Mouse (Mus musculus) cortical plate, adult 2 months (tissue): ENCODE data around the gene Htr6. TPM values are rescaled to one million over a fixed set of nuclear protein-coding genes. Genes with fewer than 3 reads are reported as not detected.
A peak's percentile ranks its signal among the peaks of the same experiment; 100 is the strongest.

Source experiments
- H3K27ac ChIP-seq: fragments of 200-500 bp; 2 replicates; pipeline ENCODE4 v1.5.1; 2012; ENCODE audit warnings: low read length, control low read depth, inconsistent platforms; ENCODE audit not compliant: insufficient read depth
- H3K4me1 ChIP-seq: fragments of 200-500 bp; 2 replicates; pipeline ENCODE4 v1.6.1; 2011; ENCODE audit warnings: low read length; ENCODE audit not compliant: control insufficient read depth, insufficient read depth
- H3K4me3 ChIP-seq: fragments of 200-500 bp; 2 replicates; pipeline ENCODE4 v1.5.1; 2011; ENCODE audit warnings: mild to moderate bottlenecking, low read length, control low read depth; ENCODE audit not compliant: insufficient read depth
- CTCF ChIP-seq: fragments of 200-500 bp; IDR thresholded peaks from 2 replicates; pipeline ENCODE4 v1.5.1; 2011; ENCODE audit warnings: mild to moderate bottlenecking, control low read depth, low read length; ENCODE audit not compliant: insufficient read depth; ENCODE audit errors: extremely low read depth
- POLR2A ChIP-seq: fragments of 200-500 bp; IDR thresholded peaks from 2 replicates; pipeline ENCODE4 v1.6.1; 2011; ENCODE audit warnings: mild to moderate bottlenecking, low read length, control low read depth; ENCODE audit not compliant: insufficient read depth; ENCODE audit errors: extremely low read depth
- polyA plus RNA-seq: library from polyadenylated mRNA; depleted of rRNA; stranded (reverse); fragments of >200 nt; gene quantifications from 2 replicates; pipeline ENCODE4 v1.2.3, GENCODE M21; 2012

Htr6 gene
- polyA plus RNA-seq, 1 experiment, result 7.4 TPM

DNA sequence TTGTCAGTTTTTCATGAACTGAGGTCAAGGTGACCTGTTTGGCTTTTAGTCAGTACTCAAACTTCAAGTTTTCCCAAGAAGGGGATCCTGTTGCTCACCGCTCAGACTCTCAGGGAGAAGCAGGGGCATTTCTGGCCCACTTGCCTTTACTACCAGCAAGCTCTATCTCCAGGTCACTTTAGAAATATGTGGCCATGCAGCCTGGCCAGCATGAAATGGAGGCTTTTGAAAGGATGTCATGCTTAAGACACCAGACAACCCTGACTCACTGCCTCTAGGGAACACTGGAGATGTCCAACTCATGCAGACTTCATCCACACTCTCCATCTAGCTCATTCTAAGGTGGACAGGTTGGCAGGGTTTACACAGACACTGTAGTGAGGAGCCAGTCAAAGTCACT, 30.1 kb upstream of the Htr6 start:
- no peak for TF ChIP-seq POLR2A
- no peak for TF ChIP-seq CTCF
- Histone ChIP-seq H3K4me1 (peaks cover 2% of the 10 kb centered on the region; the same call in 1 of the 2 replicates), H3K27ac (no peak overlapping the region), H3K4me3 (no peak overlapping the region)

DNA sequence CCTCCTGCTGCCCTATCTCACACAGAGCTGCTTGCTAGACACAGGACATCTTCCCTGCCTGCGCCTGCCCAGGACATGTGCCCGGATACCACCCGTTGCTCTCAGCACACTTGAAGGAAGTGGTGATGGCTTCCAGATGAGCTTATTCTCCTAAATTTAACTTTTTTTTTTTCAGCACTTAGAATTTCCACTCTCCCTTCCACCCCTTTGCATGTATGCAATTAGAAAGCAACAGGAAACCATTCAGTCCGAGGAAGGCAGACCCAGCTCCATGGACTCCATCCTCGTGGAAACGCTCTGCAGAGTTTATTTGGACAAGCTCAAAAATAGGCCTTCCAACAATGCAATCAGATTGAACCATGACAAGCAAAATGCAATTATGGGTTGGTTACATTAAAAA, 26.2 kb upstream of the Htr6 start:
- no peak overlapping the region for H3K4me3 ChIP-seq
- no peaks in the 10 kb centered on the region for H3K4me1 ChIP-seq
- TF ChIP-seq POLR2A, result no peak
- H3K27ac ChIP-seq, result no peak overlapping the region

DNA sequence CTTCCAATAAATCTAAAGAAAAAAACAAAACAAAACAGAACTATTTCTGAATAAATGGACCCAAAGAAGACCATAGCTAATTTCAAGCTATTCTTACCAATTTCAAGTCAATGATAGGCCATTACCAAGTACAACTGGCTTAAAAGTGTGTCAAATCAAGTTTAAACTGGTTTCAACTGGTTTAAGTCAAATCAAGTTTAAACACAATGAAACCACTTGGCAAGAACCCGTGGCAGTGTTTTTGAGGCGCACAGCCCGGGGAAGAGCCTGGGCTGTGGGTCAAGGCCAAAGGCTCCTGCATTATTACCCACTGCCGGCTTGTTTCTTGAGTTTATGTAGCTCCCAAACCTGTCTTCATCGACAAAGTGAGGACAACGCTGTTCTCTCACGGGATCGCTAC, 25.0 kb upstream of the Htr6 start:
- H3K4me1 ChIP-seq, result no peaks in the 10 kb centered on the region
- H3K4me3 ChIP-seq, result no peak overlapping the region
- no peak for TF ChIP-seq CTCF
- TF ChIP-seq POLR2A, result no peak
- no peak overlapping the region for H3K27ac ChIP-seq

DNA sequence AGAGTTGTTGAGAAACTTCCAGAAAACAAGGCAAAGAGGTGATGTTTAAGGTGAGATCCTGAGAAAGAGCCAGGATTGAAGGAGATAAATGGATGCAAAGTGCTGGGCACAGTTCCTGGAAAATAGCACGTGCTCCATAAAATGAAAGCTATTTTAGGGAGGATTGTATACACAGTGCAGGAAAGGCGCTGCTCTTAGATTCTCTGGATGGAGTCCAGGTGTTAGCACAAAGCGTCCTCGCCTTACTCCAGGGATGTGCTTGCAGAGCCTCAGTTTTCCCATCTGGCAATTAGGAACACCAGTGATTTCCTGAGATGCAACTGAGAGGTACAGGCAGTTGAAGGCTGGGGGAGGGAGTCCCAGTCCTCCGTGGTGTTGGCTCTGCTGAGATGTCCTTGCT, 20.8 kb upstream of the Htr6 start:
- no peak for TF ChIP-seq CTCF
- no peak for TF ChIP-seq POLR2A
- H3K27ac ChIP-seq, result no peak overlapping the region
- no peaks in the 10 kb centered on the region for H3K4me1 ChIP-seq
- H3K4me3 ChIP-seq, result no peak overlapping the region

DNA sequence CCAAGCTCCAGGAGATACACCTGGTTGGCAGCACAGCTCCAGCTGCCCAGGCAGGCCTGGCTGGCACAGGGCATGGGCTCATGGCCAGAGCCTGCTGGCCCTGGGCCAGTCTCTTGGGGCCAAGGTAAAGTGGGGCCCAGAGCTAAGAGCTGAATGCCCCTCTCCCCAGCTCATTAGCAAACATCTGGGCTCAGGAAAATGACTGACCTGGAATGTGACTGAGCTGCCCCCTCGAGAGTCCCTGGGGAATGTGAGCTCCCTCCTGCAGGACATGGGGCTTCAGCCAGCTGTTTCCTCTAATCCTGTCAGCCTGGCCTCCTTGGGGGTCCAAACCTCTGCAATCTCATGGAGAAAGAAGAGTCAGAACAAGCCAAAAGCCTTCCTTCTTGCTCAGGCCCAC, 20.0 kb upstream of the Htr6 start:
- TF ChIP-seq CTCF, result no peak
- TF ChIP-seq POLR2A, result no peak
- Histone ChIP-seq H3K4me1 (no peaks in the 10 kb centered on the region), H3K4me3 (no peak overlapping the region), H3K27ac (no peak overlapping the region)

DNA sequence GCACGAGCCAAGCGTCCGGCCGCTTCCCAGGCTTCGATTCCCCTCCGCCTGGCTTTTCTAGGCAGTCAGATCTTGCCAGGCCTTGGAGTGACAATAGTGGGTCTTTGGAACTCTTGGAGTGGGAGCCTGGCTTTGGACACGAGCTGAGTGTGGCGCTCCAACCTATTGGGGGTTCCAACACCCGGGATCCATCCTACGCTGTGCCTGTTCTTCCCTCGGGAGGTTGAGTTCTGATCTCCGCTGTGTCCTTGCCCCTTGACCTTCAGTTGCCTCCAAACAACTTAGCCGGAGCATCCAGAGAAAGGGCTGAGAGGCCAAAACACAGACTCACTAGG, 17.8 kb upstream of the Htr6 start:
- Histone ChIP-seq H3K4me3 (0 out of 2 replicates have a peak overlapping the region, but pooled peaks have one; percentile 39), H3K27ac (no peak overlapping the region), H3K4me1 (no peaks in the 10 kb centered on the region)
- TF ChIP-seq POLR2A (no peak), CTCF (no peak)

DNA sequence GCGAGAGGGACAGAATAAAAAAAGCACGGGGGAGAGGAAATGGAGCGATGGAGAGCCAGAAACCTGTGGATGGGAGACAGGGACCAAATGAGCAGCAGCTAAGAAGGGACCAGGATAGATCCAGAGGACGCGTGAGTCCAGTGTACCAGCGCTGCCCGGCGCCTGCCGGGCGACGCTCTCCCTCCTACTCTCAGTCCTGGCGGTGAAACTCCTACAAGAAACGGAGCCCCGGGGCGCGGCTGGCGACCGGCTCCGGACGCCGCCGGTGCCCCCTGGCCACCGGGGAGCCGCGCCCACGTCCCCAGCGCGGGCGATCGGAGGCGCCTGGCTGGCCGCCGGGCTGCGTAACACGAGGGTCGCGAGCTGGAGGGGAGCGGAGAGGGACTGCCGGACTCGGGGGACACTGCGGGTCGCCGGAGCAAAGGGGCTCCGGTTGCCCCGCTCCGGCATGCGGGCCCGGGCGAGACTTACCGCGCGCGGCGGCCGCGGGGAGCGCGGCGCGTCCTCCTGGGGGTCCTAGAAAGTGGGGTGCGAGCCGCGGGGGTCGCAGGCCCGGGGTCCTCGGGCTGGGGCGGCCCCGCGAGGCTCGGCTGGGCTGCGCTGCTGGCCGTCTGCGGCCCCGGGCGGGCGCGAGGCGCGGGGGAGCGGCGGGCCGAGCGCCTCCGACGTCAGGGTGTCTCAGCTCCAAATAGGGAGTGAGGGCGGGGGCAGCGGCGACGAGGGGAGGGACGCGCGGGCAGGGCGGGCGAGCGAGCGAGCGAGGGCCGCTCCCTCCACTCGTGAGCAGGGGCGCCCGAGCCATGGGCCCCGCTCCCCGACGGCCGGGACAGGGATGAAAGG, 17.2 kb upstream of the Htr6 start, which contains the start of gene Nbl1:
Gene Nbl1, minus strand, starts transcription at position 638 of the 840 bp plus-strand sequence.
- no peak for TF ChIP-seq CTCF
- TF ChIP-seq POLR2A, result no peak
- H3K27ac ChIP-seq, result 0 out of 2 replicates have a peak within 1 kb of the TSS, but pooled peaks have one; percentile 22
- H3K4me1 ChIP-seq, result no peaks in the 10 kb centered on the region
- H3K4me3 ChIP-seq, result peak within 1 kb of the TSS; percentile 39

DNA sequence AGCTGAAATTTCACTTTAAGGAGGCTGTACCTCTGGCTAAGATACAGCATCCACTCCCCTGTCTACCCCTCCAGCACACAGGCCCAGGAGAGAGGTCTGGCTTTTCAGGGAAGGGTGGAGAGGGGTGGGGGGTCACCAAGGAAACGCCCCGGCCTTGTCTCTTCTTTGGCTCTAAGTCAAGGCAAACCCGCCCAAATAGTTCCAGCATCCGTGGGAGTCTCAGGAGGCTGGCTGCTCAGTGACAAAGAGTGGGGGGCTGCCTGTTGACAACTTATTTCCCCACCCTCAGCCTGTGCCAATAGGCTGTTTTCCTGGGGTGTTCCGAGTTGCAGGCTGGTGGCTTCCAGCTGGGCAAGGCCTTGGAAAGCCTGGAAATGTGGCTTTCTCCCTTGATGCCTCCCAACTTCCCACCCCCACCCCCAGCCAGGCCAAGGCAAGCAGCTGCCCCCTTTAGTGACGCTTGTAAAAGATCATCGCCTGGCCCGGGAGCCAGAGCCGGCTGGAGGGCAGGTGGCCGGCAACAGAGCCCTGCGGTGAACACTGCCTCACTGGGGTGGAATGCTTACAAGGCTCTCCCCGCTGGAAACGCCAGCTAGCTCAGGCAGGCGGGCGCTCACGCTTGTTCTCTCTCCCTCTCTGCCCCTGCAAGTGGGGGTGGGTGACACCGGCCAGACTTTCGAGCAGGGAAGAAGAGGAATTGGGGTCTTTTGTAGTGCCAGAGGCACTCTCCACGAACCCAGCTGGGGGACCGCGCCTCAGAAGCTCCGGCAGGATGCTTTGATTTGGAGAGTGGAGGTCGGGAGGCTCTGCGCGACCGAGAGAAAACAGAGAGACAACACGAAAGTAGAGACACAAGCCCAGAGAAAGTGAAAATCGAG, 16.3 kb upstream of the Htr6 start:
- Histone ChIP-seq H3K4me1 (no peaks in the 10 kb centered on the region), H3K27ac (no peak overlapping the region), H3K4me3 (peak overlapping the region; percentile 39)
- TF ChIP-seq POLR2A, result no peak
- TF ChIP-seq CTCF, result no peak

DNA sequence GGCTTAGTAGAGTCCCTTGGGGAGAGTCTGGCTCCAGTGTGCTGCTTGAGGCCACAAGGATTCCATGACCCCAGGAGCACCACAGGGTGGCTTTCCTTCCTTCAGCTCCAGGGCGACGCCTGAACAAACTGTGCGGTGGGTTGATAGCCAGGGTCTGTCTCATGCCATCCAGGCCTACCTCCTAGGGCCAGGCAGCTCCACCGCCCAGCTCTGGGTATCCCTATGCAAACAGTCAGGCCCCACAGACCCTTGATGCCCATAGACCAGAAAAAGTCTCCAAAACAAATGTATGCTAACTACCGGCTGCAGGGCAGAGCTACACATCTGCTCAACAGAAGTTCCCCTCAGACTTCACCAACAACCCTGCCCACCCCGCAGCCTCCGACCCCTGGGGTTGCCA, 15.7 kb upstream of the Htr6 start:
- peak overlapping the region; percentile 39; the same call in 1 of the 2 replicates for H3K4me3 ChIP-seq
- TF ChIP-seq CTCF (no peak), POLR2A (no peak)
- no peak overlapping the region for H3K27ac ChIP-seq
- no peaks in the 10 kb centered on the region for H3K4me1 ChIP-seq

DNA sequence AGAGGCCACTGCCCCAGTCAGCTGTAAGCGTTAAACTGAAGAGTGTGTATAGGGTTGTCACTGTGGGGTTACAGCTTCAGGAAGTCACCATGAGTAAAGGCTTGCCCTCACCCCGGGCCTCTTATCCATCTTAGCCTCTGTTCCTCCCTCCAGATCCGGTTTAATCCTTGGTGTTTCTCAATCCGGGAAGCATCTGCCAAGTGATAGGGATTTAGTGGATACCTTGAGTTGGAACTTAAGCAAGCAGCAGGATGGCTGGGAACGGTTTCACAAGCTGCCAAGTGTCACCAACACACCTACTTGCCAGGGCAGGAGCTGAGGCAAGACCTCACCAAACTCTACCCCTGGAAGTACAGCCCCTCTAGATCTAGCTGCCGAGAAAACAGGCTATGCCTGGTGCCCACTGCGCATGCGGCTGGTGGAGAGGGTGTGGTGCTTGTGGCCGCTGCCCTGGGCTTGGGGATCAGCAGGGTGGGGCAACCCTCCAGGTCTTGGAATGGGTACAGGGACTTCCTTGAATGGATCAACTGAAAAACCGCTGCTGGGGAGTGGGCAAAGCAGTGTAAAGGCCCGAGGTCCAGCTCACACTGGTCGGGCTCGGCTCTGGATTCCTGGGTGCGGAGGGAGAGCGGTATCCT, 15.1 kb upstream of the Htr6 start:
- peak overlapping the region; percentile 39; the same call in 1 of the 2 replicates for H3K4me3 ChIP-seq
- H3K27ac ChIP-seq, result no peak overlapping the region
- H3K4me1 ChIP-seq, result no peaks in the 10 kb centered on the region
- no peak for TF ChIP-seq CTCF
- TF ChIP-seq POLR2A, result no peak
